Mouse (Mus musculus) liver, embryonic 11.5 days (tissue): ENCODE data around the gene Zbtb38. TPM values are rescaled to one million over a fixed set of nuclear protein-coding genes. Genes with fewer than 3 reads are reported as not detected.
"Not testable (repeated sequence)": the region's sequence is repeated elsewhere in the genome, so short reads cannot be mapped to it uniquely, and the experiment has no call there.

ENCODE experiments used
- ATAC-seq: fragments of 200-750 bp; cut with Nextera tagmentation; replicated peaks from 2 replicates; pipeline ENCODE4 v1.8.0; 2017; ENCODE audit warnings: moderate number of reproducible peaks, mild to moderate bottlenecking, moderate TSS enrichment, moderate library complexity; ENCODE audit not compliant: low FRiP score
- DNase-seq: peaks from one replicate; pipeline ENCODE4 v3.0.0-alpha.2; 2017; ENCODE audit warnings: low spot score
- H3K27ac ChIP-seq: fragments of 300-500 bp; sonication (generic); 2 replicates; pipeline ENCODE4 v1.5.1; 2014; ENCODE audit warnings: mild to moderate bottlenecking, low read depth, low read length, control low read depth
- H3K27me3 ChIP-seq: fragments of 300-500 bp; sonication (generic); replicated peaks from 2 replicates; pipeline ENCODE4 v1.6.1; 2014; ENCODE audit warnings: low read length, mixed read lengths; ENCODE audit not compliant: control insufficient read depth, insufficient read depth
- H3K36me3 ChIP-seq: fragments of 300-500 bp; sonication (generic); 2 replicates; pipeline ENCODE4 v1.6.1; 2014; ENCODE audit warnings: mild to moderate bottlenecking, low read length, moderate library complexity, mixed read lengths; ENCODE audit not compliant: control insufficient read depth, insufficient read depth
- H3K4me1 ChIP-seq: fragments of 300-500 bp; sonication (generic); replicated peaks from 2 replicates; pipeline ENCODE4 v1.6.1; 2014; ENCODE audit warnings: low read length, mixed read lengths; ENCODE audit not compliant: control insufficient read depth, insufficient read depth
- H3K4me2 ChIP-seq: fragments of 300-500 bp; sonication (generic); 2 replicates; pipeline ENCODE4 v1.6.1; 2014; ENCODE audit warnings: mild to moderate bottlenecking, control low read depth, moderate library complexity
- H3K4me3 ChIP-seq: fragments of 300-500 bp; sonication (generic); 2 replicates; pipeline ENCODE4 v1.5.1; 2014; ENCODE audit warnings: low read depth, low read length, control low read depth
- H3K9ac ChIP-seq: fragments of 300-500 bp; sonication (generic); 2 replicates; pipeline ENCODE4 v1.6.1; 2014; ENCODE audit warnings: low read depth, low read length, control low read depth
- H3K9me3 ChIP-seq: fragments of 300-500 bp; sonication (generic); 2 replicates; pipeline ENCODE4 v1.6.1; 2016; ENCODE audit warnings: low read length, inconsistent platforms, mixed read lengths; ENCODE audit not compliant: control insufficient read depth
- WGBS: fragments of 180-500 bp; shearing (Covaris S2); extraction: QIAGEN DNeasy Blood & Tissue Kit; methylation state at CpG from one replicate; pipeline ENCODE4 v1.1.7; 2014; 5-methylcytosine and 5-hydroxymethylcytosine counted together
- polyA plus RNA-seq: library from polyadenylated mRNA; unstranded; fragments of >200 nt; fragmentation: Nextera tagmentation; extraction: Ambion mirVana; gene quantifications from 2 replicates; pipeline ENCODE4 v1.2.1, GENCODE M21; 2014

Gene Zbtb38
- polyA plus RNA-seq, 1 experiment from 2014 or later: 10.1 TPM

DNA sequence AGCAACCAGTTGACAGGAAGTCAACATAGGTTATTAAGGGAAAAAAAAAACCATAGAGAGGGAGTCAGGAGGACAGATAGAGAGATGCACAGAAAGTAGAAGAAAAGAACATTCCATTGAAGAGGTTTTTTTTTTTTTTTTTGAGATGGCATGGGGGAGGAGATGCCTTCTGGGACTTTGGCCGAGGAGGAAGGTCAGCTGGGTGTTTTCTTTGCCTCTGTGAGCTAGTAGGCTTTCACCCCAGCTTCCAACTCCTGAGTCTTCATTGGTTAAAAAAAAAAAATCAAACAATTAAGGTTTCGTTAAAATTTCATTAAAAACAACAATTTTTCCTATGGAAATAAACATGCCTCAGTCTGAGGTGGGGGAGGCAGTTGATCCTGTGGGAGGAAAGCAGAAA lies 92.8 kb downstream of the Zbtb38 start:
- no peaks in the 10 kb centered on the region for H3K4me1 ChIP-seq
- no peak overlapping the region for H3K4me3 ChIP-seq
- no peak overlapping the region for H3K9ac ChIP-seq
- no peaks in the 10 kb centered on the region for H3K9me3 ChIP-seq
- no peak overlapping the region for H3K27ac ChIP-seq
- ATAC-seq (no peak), DNase-seq (no peak)
- WGBS: 69% methylated on average over 2 of the region's 2 CpGs
- no peaks in the 10 kb centered on the region for H3K27me3 ChIP-seq
- H3K36me3 ChIP-seq: no peaks in the 10 kb centered on the region
- no peak overlapping the region for H3K4me2 ChIP-seq

DNA sequence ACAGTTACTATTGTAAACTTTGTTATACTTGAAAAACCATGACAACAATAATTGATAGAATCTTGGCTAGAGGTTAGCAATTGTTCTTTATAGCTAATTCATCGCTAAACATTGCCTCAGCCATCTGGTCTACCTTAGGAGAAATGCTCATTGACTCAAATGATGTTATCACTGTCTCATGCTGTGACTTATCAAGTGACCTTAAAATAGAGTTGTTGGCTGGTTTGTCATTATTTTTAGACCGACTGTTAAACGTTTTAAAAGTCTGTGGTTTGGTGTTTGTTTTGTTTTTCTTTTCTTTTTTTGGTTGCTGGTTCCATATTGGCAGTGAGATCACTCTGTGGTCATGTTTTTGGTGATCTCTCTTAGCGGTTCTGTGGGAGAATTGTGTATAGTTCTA lies 99.1 kb downstream of the Zbtb38 start:
- H3K4me3 ChIP-seq: no peak overlapping the region
- no peak for ATAC-seq
- no peak overlapping the region for H3K4me2 ChIP-seq
- no peaks in the 10 kb centered on the region for H3K36me3 ChIP-seq
- no peaks in the 10 kb centered on the region for H3K9me3 ChIP-seq
- WGBS: 39% methylated on average over 4 of the region's 4 CpGs
- 0 out of 2 replicates have a peak, but pooled peaks cover 2% of the 10 kb centered on the region for H3K4me1 ChIP-seq
- no peak overlapping the region for H3K9ac ChIP-seq
- no peaks in the 10 kb centered on the region; the same call in 1 of the 2 replicates for H3K27me3 ChIP-seq
- no peak overlapping the region for H3K27ac ChIP-seq
- DNase-seq: no peak

DNA sequence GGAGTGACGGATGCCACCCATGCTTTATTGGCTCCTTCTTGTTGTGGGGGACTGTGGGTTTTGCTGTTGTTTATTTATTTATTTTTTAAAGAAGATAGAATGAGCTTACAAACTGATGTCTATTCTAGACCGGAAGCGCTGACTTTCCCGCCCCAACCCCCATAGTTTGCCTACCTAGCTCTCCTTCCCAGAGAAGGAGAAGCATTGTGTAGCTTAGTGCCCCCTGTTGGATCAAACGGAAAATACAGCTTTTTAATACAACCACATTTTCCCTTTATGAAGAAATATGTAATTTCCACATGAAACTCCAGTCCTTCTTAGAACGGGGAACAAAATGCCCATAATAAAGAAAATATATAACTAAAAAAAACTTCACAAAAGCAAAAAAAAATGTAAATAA lies 99.9 kb downstream of the Zbtb38 start:
- 44% methylated on average over 6 of the region's 6 CpGs for WGBS
- no peak overlapping the region for H3K27ac ChIP-seq
- no peak overlapping the region for H3K4me3 ChIP-seq
- 0 out of 2 replicates have a peak, but pooled peaks cover 2% of the 10 kb centered on the region for H3K4me1 ChIP-seq
- H3K27me3 ChIP-seq: no peaks in the 10 kb centered on the region; the same call in 1 of the 2 replicates
- no peaks in the 10 kb centered on the region for H3K36me3 ChIP-seq
- no peak for DNase-seq
- no peak overlapping the region for H3K4me2 ChIP-seq
- ATAC-seq: no peak
- H3K9me3 ChIP-seq: no peaks in the 10 kb centered on the region
- H3K9ac ChIP-seq: no peak overlapping the region

DNA sequence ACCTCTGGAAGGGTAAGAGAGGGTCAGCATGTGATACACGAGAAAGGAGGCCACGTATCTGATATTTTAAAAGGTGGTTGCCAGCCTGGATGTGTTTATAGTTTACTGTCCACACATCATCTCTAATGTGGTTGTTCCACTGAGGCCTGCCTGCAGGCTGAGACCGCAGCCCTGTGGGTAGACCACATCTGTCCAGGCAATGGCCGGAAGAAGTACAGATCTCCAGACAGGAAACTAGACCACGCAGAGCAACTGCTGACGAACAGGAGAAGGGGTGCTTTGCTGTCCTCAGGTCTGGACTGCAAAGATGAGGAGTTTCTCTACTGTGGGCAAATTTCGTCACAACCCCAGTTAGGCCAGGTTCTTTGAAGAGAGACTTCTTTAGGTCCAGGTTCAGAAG lies 101.8 kb downstream of the Zbtb38 start:
- WGBS: 37% methylated on average over 7 of the region's 7 CpGs
- H3K27me3 ChIP-seq: no peaks in the 10 kb centered on the region; the same call in 1 of the 2 replicates
- no peaks in the 10 kb centered on the region for H3K36me3 ChIP-seq
- ATAC-seq (no peak), DNase-seq (no peak)
- H3K4me1 ChIP-seq: 0 out of 2 replicates have a peak, but pooled peaks cover 2% of the 10 kb centered on the region
- no peak overlapping the region for H3K27ac ChIP-seq
- no peaks in the 10 kb centered on the region for H3K9me3 ChIP-seq
- H3K9ac ChIP-seq: no peak overlapping the region
- H3K4me3 ChIP-seq: no peak overlapping the region
- no peak overlapping the region for H3K4me2 ChIP-seq

DNA sequence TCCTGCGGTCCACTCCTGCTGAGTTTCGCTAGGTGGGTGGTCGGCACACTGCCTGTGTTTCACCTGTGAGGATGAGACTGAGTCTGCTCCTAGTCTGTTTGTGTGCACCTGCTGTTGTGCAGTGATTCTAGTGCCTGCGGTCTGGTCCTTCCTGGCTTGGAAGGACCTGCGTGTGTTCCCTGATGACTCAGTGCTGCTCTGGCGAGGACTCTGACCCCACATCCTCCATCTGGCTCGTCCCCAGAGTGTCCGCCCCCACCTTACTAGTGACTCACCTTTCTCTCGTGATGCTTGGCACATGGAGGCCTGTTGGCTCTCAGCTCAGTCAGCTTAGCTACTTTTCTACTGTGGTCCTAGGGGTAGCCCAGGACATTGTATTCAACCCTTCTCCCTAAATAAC lies 102.7 kb downstream of the Zbtb38 start:
- Histone ChIP-seq H3K27ac (no peak overlapping the region), H3K4me3 (no peak overlapping the region), H3K9ac (no peak overlapping the region), H3K9me3 (no peaks in the 10 kb centered on the region), H3K36me3 (no peaks in the 10 kb centered on the region), H3K4me1 (0 out of 2 replicates have a peak, but pooled peaks cover 2% of the 10 kb centered on the region), H3K4me2 (no peak overlapping the region), H3K27me3 (no peaks in the 10 kb centered on the region; the same call in 1 of the 2 replicates)
- no peak for DNase-seq
- 55% methylated on average over 9 of the region's 9 CpGs for WGBS
- ATAC-seq: no peak

DNA sequence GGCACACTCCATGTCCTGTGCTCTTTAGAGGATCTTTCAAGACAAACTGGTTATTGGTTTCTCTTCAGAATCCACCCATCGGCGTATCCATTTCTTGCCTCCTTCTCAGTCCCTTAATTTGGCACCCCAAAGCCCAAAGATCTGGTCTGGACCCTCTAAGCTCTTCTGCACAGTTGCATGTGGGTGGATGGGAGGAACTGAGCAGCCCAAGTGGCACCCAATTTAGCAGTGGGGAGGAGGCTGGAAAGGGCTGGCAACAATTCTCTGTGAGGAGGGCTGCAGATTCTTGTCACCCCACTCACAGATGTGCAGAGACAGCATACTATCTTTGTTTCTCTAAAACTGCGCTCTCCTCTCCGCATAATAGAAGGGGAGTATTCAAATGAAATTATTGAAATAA lies 103.3 kb downstream of the Zbtb38 start:
- no peak for ATAC-seq
- WGBS: 85% methylated on average over 4 of the region's 4 CpGs
- Histone ChIP-seq H3K9ac (no peak overlapping the region), H3K9me3 (no peaks in the 10 kb centered on the region), H3K4me3 (no peak overlapping the region), H3K36me3 (no peaks in the 10 kb centered on the region), H3K4me2 (no peak overlapping the region), H3K27me3 (no peaks in the 10 kb centered on the region; the same call in 1 of the 2 replicates), H3K27ac (no peak overlapping the region), H3K4me1 (0 out of 2 replicates have a peak, but pooled peaks cover 2% of the 10 kb centered on the region)
- no peak for DNase-seq

DNA sequence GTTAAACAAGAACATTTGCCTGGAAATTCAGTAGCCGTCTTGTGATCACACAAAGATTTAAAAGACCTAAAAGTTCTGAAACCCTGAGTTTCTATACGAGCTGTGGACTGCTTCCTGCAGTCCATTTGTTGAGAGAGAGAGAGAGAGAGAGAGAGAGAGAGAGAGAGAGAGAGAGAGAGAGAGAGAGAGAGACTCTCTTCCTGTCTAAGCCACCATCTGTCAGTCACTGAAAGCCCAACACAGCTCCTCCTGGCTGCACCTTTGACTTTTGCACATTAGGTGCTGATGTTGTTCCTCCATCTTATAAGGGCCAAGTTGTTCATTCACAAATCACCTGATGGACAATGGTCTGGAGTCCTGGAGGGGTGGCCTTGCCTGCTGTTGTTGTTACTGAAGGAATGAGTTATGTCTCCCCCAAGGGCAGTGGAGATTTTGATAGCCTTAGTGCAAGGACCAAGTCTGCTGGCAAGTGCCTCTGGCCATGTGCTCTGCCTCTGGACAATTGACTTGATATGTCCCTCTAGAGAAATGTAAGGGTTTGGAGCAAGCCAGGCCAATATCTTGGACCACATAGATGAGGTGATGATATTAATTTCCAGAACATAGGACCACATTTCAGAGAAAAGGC lies 105.8 kb downstream of the Zbtb38 start:
- Histone ChIP-seq H3K9ac (no peak overlapping the region), H3K27me3 (no peaks in the 10 kb centered on the region; the same call in 1 of the 2 replicates), H3K4me3 (no peak overlapping the region), H3K27ac (no peak overlapping the region), H3K9me3 (no peaks in the 10 kb centered on the region), H3K4me1 (0 out of 2 replicates have a peak, but pooled peaks cover 2% of the 10 kb centered on the region), H3K4me2 (no peak overlapping the region), H3K36me3 (no peaks in the 10 kb centered on the region)
- DNase-seq (no peak), ATAC-seq (no peak)
- 44% methylated on average over 2 of the region's 2 CpGs for WGBS

DNA sequence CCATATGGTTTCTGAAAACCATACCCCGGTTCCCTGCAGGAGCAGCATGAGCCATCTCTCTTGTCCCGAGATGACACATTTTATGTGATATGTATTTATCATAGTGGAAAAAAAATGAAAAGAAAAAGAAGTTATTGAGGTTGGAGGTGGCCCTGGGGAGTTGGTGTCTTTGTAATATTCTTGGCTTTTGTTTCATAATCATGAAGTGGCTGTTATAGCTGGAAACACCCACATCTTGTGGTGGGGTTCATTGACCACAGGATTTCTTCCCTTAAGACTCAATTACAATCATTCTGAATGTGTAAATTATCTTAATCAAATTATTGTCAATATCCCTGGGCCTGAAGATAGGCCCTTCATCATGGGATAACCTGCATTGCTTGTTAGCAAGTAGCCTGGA lies 107.8 kb downstream of the Zbtb38 start:
- WGBS: 83% methylated on average over 2 of the region's 2 CpGs
- H3K36me3 ChIP-seq: no peaks in the 10 kb centered on the region
- H3K4me3 ChIP-seq: no peak overlapping the region
- H3K27ac ChIP-seq: no peak overlapping the region
- no peaks in the 10 kb centered on the region for H3K9me3 ChIP-seq
- no peak overlapping the region for H3K4me2 ChIP-seq
- ATAC-seq (no peak), DNase-seq (no peak)
- H3K4me1 ChIP-seq: 0 out of 2 replicates have a peak, but pooled peaks cover under 1% of the 10 kb centered on the region
- no peak overlapping the region for H3K9ac ChIP-seq
- no peaks in the 10 kb centered on the region for H3K27me3 ChIP-seq

DNA sequence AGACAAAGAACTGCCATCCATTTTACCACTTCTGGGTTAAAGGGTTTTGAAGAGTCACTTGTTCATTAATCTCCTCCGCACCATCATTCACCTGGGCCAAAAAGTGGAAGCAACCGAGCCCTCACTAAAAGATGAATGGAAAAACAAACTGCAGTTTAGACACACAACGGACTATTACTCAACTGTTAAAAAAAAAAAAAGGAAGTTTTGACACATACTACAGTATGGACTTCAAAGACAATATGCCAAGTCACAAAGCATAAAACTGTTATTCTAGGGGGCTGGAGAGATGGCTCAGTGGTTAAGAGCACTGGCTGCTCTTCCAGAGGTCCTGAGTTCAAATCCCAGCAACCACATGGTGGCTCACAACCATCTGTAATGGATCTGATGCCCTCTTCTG lies 108.6 kb downstream of the Zbtb38 start:
- not testable (repeated sequence) for H3K36me3 ChIP-seq, H3K4me1 ChIP-seq, H3K9ac ChIP-seq, H3K4me3 ChIP-seq, H3K9me3 ChIP-seq, ATAC-seq, H3K27ac ChIP-seq, H3K27me3 ChIP-seq, H3K4me2 ChIP-seq, DNase-seq
- 68% methylated on average over 3 of the region's 3 CpGs for WGBS
